Mouse (Mus musculus): Measurements from ENCODE around the gene Olfr1443.

- TF ChIP-seq CTCF (IDR thresholded peaks at IDR 0.05; ENCODE audit: low read depth) (peak; percentile 44), EP300 (IDR thresholded peaks at IDR 0.05; ENCODE audit: low read depth) (no peak)
Observed at GRCm38 (mm10) chr19:12722308-12722707, 44.4 kb downstream of the Olfr1443 start.

Measured in liver, embryonic 14.5 days (tissue).